Mouse (Mus musculus) left cerebral cortex, postnatal 4 days (tissue): Measurements from ENCODE around the gene Kcnip2. TPM values are rescaled to one million over a fixed set of nuclear protein-coding genes. Genes with fewer than 3 reads are reported as not detected.
"Not testable (repeated sequence)": the region's sequence is repeated elsewhere in the genome, so short reads cannot be mapped to it uniquely, and the experiment has no call there.

Experiments used
- DNase-seq: peaks from one replicate; pipeline ENCODE4 v3.0.0-alpha.2; 2022
- intact Hi-C: fragments of 180-260 bp; cut with DNase I; formaldehyde crosslinking; loops from one replicate; pipeline ENCODE4 v1.15.1; 2025
- total RNA-seq, 2 experiments: library from RNA; stranded (reverse); gene quantifications; 2 replicates each; pipeline ENCODE4 v1.2.3; 2021

The Kcnip2 gene
- total RNA-seq, 2 experiments from 2014 or later, result 61.2 to 67.7 TPM

DNA sequence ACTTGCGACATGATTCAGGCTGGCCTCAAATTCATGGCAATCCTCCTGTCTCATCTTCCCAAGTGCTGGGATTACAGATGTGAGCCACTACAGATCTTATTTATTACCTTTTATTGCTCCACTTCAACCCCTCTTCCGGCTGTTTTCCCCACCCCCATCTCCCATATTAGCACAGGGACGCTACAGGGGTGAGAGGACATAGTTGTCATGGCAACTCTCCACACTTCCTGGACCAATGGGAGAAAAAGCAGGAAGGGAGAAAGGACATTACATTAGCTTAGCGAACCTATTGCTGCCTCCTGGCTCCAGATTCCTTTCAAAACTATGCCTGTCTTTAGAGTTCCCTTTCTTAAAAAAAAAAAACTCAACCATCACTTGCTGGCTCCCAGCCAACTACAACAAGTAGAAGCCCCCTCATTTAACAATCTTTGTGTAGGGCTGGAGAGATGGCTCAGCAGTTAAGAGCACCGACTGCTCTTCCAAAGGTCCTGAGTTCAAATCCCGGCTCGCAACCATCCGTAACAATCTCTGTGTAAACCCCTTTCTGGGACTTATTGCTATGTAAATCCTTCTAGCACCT, 3.1 kb downstream of the Kcnip2 start:
- DNase-seq, result no peak
- intact Hi-C loops, result loop anchor here (5.0 kb wide), 2 partner anchors 140 to 200 kb away; no protein-coding TSS in a partner anchor

DNA sequence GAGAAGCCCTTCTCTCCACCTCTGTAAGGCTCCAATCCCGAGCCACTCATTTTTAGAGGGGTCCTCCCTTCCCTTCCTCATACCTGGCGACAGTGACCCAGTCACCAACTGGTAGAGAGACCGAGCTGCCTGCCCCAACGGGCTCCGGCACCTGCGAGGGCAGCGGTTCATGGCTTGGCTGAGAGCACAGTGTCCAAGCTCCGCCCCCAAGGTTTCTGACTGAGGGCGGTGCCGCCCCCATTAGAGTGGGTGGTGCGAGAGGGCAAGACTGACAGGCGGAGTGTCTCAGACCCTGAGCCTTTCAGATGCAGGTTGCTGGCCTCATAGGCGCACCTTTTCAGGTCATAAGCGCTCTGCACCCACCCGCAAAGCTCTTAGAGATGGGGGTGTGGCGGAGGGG, 3.7 kb downstream of the Kcnip2 start:
- intact Hi-C loops, result loop anchor here (5.0 kb wide), 2 partner anchors 140 to 200 kb away; no protein-coding TSS in a partner anchor
- peak; percentile 51 for DNase-seq

DNA sequence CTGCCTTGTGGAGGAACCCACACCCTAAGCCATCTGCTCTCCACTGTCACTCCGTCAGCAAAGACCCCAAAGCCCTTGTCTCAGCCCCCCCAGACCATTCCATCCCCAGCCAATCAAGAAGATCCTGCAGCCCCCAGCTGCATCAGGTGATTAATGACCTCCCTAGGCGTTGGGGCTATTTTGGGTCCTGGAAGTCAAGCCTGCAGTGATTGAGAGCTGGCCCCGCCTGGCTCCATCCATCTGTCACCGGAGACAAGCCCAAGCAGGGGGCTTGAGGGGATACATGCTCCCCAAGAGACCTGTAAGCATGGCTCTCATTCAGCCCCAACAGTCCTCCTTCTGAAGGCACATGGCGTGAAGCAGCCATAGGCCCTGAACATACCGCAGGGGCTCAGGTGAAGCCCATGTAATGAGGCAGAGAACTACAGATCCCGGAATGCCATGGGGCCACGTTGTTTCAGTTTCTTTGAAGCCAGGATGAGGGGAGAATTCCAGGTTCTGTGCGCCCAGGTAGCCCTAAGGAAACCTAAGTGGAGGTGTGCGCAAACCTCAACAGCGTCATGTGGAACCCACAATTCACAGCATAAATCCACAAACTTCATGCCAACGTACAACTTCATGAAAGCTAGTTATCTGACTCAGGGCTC, 4.7 kb downstream of the Kcnip2 start:
- DNase-seq, result no peak
- intact Hi-C loops, result loop anchor here (5.0 kb wide), 2 partner anchors 141 to 201 kb away; no protein-coding TSS in a partner anchor

GRCm38 (mm10) chr19:45807732-45808131, 8.1 kb downstream of the Kcnip2 start:
- DNase-seq, result no peak
- intact Hi-C loops, result no loop called here

DNA sequence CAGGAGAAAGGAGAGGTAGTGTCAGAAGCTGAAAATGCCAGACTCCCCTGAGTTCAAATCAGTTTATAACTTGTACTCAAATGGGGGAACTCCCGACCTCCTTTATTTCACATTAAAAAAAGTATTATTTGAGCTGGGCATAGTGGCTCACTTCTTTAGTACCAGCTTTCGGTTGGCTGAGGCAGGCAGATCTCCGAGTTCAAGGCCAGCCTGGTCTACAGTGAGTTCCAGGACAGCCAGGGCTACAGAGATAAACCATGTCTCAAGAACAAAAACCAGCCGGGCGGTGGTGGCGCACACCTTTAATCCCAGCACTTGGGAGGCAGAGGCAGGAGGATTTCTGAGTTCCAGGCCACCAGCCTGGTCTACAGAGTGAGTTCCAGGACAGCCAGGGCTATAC, 10.0 kb downstream of the Kcnip2 start:
- intact Hi-C loops, result not testable (repeated sequence)

GRCm38 (mm10) chr19:45804593-45805368, 11.1 kb downstream of the Kcnip2 start:
- intact Hi-C loops, result no loop called here
- DNase-seq, result no peak

More for the DNA sequence above, 10.0 kb downstream of the Kcnip2 start:
- DNase-seq, result not testable (repeated sequence)

DNA sequence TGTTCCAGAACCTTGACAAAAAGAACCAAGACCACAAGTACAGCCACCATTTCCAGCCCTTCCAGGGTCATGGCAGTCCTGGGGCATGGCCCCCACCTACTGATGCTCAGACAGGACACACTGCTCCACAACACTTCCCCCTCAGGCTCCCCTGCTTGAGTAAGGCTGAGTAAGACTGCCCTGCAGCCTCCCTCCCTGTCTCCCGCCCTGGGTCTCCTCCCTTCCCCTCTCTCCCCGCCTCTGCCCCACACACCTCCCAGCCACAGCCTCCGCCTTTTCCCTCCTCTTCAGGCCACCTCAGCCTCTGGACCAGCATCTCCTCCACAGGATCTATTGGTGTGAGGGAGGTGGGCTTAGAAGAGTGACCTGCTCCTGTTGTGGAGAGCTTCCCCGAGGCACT, 12.5 kb downstream of the Kcnip2 start:
- no peak for DNase-seq
- intact Hi-C loops, result no loop called here

DNA sequence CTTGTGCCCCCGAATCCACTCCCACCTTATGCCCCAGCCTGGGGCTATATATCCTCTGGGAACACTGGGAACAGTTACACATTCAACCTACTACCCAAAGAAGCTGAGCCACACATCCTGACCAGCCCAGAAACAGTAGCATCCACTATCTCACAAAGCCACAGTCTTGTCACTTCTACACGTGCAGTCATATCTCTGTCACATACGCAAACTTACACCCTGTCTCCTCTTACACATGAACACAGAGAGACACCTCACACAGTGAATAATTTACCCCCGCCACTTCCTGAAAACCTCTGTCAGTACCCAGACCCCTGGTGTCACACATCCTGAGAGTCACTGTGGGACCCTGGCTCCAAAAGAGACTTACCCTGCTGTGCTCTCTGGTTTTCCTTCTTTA, 13.2 kb downstream of the Kcnip2 start:
- intact Hi-C loops, result no loop called here

GRCm38 (mm10) chr19:45796879-45797278, 19.0 kb downstream of the Kcnip2 start:
- no peak for DNase-seq
- intact Hi-C loops, result no loop called here

More for the DNA sequence above, 13.2 kb downstream of the Kcnip2 start:
- DNase-seq, result no peak

GRCm38 (mm10) chr19:45796061-45796556, 19.8 kb downstream of the Kcnip2 start:
- DNase-seq, result no peak
- intact Hi-C loops, result no loop called here

- intact Hi-C loops, result no loop called here
- no peak for DNase-seq
Observed at GRCm38 (mm10) chr19:45795406-45795944, 20.4 kb downstream of the Kcnip2 start.

- intact Hi-C loops, result no loop called here
- DNase-seq, result no peak
Observed at GRCm38 (mm10) chr19:45794718-45795117, 21.1 kb downstream of the Kcnip2 start.

DNA sequence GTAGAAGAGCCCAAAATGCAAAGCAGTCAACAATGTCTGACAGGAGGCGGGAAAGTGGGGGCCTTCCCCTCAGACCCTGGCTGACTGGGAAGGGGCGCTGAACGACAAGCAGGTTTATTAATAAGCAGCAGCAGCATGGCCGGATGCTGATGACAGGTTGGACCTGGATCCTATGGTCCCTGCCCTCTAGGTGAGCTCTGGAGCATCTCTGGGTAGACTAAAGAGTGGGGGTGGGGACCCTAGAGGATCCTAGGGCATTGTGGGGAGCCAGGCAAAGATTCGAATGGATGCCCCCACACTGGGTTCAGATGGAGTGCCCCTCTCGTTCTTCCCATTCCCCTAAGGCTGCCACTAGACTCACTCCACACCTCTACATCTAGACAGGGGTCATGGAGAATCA, 23.5 kb downstream of the Kcnip2 start:
- no peak for DNase-seq
- intact Hi-C loops, result no loop called here

DNA sequence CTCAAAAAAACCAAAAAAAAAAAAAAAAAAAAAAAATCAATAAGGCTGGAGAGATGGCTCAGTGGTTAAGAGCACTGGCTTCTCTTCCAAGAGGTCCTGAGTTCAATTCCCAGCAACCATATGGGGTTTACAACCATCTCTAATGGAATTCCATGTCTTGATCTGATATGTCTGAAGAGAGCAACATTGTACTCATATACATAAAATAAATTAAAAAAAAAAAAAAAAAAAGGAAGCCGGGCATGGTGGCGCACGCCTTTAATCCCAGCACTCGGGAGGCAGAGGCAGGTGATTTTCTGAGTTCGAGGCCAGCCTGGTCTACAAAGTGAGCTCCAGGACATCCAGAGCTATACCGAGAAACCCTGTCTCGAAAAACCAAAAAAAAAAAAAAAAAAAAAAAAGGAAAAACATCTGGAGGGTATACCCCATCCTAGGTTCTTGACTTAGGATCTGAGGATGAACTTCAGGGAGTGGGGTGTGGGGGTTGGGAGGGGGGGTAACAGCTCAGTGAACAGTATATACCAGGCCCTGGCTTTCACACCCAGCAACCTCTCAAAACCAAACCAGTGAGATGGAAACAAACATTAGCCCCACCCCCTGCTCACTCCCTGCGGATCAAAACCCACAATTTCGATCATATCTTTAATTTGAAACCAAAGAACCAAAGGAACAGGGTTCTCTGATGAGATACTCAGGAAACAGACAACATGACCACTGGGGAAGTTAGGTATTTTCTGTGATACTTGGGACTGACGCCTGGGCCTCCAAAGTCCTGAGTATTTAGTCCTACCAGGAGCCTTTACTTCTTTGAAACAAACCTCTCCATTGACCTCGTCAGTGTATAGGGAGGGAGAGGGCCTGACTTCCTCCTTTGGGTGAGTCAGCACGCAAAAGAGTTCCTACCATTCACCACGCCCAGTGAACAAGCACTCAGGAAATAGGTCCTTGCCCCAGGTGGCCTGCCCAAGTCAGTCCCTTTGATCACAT, 25.7 kb downstream of the Kcnip2 start:
- no peak for DNase-seq
- intact Hi-C loops, result no loop called here

GRCm38 (mm10) chr19:45789365-45789764, 26.5 kb downstream of the Kcnip2 start:
- no peak for DNase-seq
- intact Hi-C loops, result no loop called here

GRCm38 (mm10) chr19:45788337-45788736, 27.5 kb downstream of the Kcnip2 start:
- DNase-seq, result no peak
- intact Hi-C loops, result no loop called here

DNA sequence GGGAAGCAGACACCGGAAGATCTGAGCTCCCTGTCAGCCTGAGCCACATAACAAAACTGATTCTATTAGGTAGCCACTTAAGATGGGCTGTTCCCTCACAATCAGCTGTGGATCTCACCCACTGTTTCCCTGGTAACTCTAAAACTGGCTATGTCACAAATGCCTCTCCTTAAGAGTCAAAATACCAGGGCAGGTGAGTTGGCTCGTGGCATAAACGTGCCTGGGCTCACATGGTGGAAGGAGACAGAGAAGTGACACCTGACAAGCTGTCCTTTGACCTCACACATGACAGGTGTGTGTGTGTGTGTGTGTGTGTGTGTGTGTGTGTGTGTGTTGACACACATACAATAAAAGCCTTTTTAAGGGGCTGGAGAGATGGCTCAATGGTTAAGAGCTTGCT, 28.4 kb downstream of the Kcnip2 start:
- intact Hi-C loops, result no loop called here
- DNase-seq, result no peak

GRCm38 (mm10) chr19:45785470-45785869, 30.4 kb downstream of the Kcnip2 start:
- no peak for DNase-seq
- intact Hi-C loops, result no loop called here

GRCm38 (mm10) chr19:45783933-45784576, 31.8 kb downstream of the Kcnip2 start:
- intact Hi-C loops, result no loop called here

More at GRCm38 (mm10) chr19:45783933-45784576, 31.8 kb downstream of the Kcnip2 start:
- DNase-seq, result no peak
